Mouse (Mus musculus) megakaryocyte, embryonic 14.5 days (primary cell): ENCODE data around the gene Cox8a.

Experiments used
- FLI1 ChIP-seq: IDR thresholded peaks from 2 replicates; pipeline ENCODE4 v1.6.1; 2012; ENCODE audit warnings: low read length, inconsistent platforms, mixed read lengths
- GATA1 ChIP-seq: IDR thresholded peaks from 3 replicates; pipeline ENCODE4 v1.6.1; 2012; ENCODE audit warnings: mixed read lengths, low read length, inconsistent platforms, borderline replicate concordance

- TF ChIP-seq GATA1 (no peak), FLI1 (no peak)
These were observed 51.2 kb downstream of the Cox8a start for GRCm38 (mm10) chr19:7166200-7166711.
